In genomic region chr5:102113009-102113408, GRCm38 (mm10) we compare ENCODE assay signal across 9 mouse cellular contexts. TPM values are rescaled to one million over a fixed set of nuclear protein-coding genes. Genes with fewer than 3 reads are reported as not detected.
DNase-seq lines count a peak whose midpoint lies in the region; ATAC-seq and TF ChIP-seq lines count a peak whose summit lies in the region.
"Had no signal": no experiment of that assay in that cellular context is flagged by ENCODE, and none has a peak within 500 bp of the region (broad histone marks: within the 10 kb centered on the region; RNA-seq: fewer than 3 reads in every experiment).

No protein-coding gene starts in this region.

- no peaks in the 10 kb centered on the region for H3K27me3 ChIP-seq in liver, embryonic 13.5 days
- H3K27me3 ChIP-seq in midbrain, postnatal 0 days (ENCODE audit: insufficient read depth, low read length) = no peaks in the 10 kb centered on the region
- H3K27me3 ChIP-seq: CH12.LX had no signal

- no peaks in the 10 kb centered on the region for H3K36me3 ChIP-seq in liver, embryonic 13.5 days
- no peaks in the 10 kb centered on the region for H3K36me3 ChIP-seq in midbrain, postnatal 0 days (ENCODE audit: insufficient read depth, low read length)

- ATAC-seq in liver, embryonic 13.5 days (ENCODE audit: low read depth) = no peak
- ATAC-seq in midbrain, postnatal 0 days (ENCODE audit: low FRiP score) = peak; percentile 42; the same call in 1 of the 2 replicates
- no peak for ATAC-seq in megakaryocyte-erythroid progenitor cell, adult 5-6 weeks (replicated peaks; ENCODE audit: low FRiP score, low TSS enrichment, poor library complexity, severe bottlenecking)

- H3K27ac ChIP-seq in liver, embryonic 13.5 days = no peak overlapping the region
- H3K27ac ChIP-seq in midbrain, postnatal 0 days (ENCODE audit: low read depth, low read length) = no peak overlapping the region

- H3K4me3 ChIP-seq in liver, embryonic 13.5 days (replicated peaks) = no peak overlapping the region
- no peak overlapping the region for H3K4me3 ChIP-seq in midbrain, postnatal 0 days (ENCODE audit: low read depth, low read length)

- no peak overlapping the region for H3K9ac ChIP-seq in liver, embryonic 13.5 days
- H3K9ac ChIP-seq in midbrain, postnatal 0 days (replicated peaks; ENCODE audit: low read length, poor library complexity, severe bottlenecking) = no peak overlapping the region

- no peak for TF ChIP-seq CTCF in midbrain, postnatal 0 days (IDR thresholded peaks at IDR 0.05)

- H3K4me2 ChIP-seq in liver, embryonic 13.5 days = peak overlapping the region; percentile 14; the same call in 1 of the 2 replicates
- peak overlapping the region; percentile 25 for H3K4me2 ChIP-seq in midbrain, postnatal 0 days (ENCODE audit: low read depth, low read length, poor library complexity, severe bottlenecking)

- 46% methylated on average over 14 of the region's 14 CpGs for WGBS in liver, embryonic 13.5 days (ENCODE audit: insufficient replicate concordance)
- WGBS in midbrain, postnatal 0 days = 40% methylated on average over 14 of the region's 14 CpGs

- DNase-seq in frontal cortex, postnatal 36 days (ENCODE audit: low spot score in 2 of 2) = peak; percentile 35 to 36
- DNase-seq in frontal cortex, postnatal 14 days (ENCODE audit: low spot score in 2 of 2) = no peak
- no peak for DNase-seq in liver, embryonic 13.5 days
- DNase-seq in liver = no peak
- DNase-seq in adrenal gland, postnatal 36 days = peak; percentile 62 to 68
- peak; percentile 48 for DNase-seq in midbrain, postnatal 0 days (ENCODE audit: low spot score)
- no peak for DNase-seq in T-cell, adult 2 months (ENCODE audit: low spot score)

- H3K9me3 ChIP-seq in liver, embryonic 13.5 days (replicated peaks) = no peaks in the 10 kb centered on the region
- H3K9me3 ChIP-seq in midbrain, postnatal 0 days (ENCODE audit: low read length) = no peaks in the 10 kb centered on the region

- H3K4me1 ChIP-seq in liver, embryonic 13.5 days (replicated peaks) = no peaks in the 10 kb centered on the region
- H3K4me1 ChIP-seq in midbrain, postnatal 0 days (ENCODE audit: insufficient read depth, low read length) = peaks cover 8% of the 10 kb centered on the region; the same call in 1 of the 2 replicates

RNA-seq across cellular contexts. Expression of gene Wdfy3, which starts 43.3 kb away (rescaled TPM):
- polyA plus RNA-seq in liver, embryonic 13.5 days (2015; fragmentation: Nextera tagmentation; extraction: Ambion mirVana) = 3.3 and 3.7 TPM in 2 replicates
- total RNA-seq in adrenal gland, postnatal 36 days (2021) = 10 to 100 TPM; 41.5 to 51.1 TPM
- total RNA-seq in midbrain, postnatal 0 days (2014; rRNA removed) = 87.9 and 89.2 TPM in 2 replicates
- 17.1 and 18.2 TPM in 2 replicates for polyA plus RNA-seq in midbrain, postnatal 0 days (2015; fragmentation: Nextera tagmentation; extraction: Ambion mirVana)
- total RNA-seq in megakaryocyte-erythroid progenitor cell, adult 5-6 weeks (2014; fragmentation: Nextera tagmentation) = 19.4 and 24.2 TPM in 2 replicates
- 8.4 and 10.6 TPM in 2 replicates for total RNA-seq in megakaryocyte-erythroid progenitor cell, adult 5-6 weeks (2017)
- total RNA-seq: CH12.LX had no signal

Comparison
In these comparisons a context has a peak if more than half of its experiments do, and no peak if none do; other contexts are left out.
1. DNase-seq: peak in frontal cortex, postnatal 36 days (2 of 2), adrenal gland, postnatal 36 days (2 of 2) and midbrain, postnatal 0 days (single experiment); none in frontal cortex, postnatal 14 days (0 of 2), liver, embryonic 13.5 days (single experiment), liver (single experiment) and T-cell, adult 2 months (single experiment).